Mouse (Mus musculus): ENCODE results near the gene E130218I03Rik.

GRCm38 (mm10) chr4:134222793-134223600 is 20.5 kb upstream of the E130218I03Rik start:
- TF ChIP-seq POLR2A (IDR thresholded peaks at IDR 0.05; ENCODE audit: control insufficient read depth, low read depth, low read length) (no peak), CTCF (IDR thresholded peaks at IDR 0.05; ENCODE audit: control insufficient read depth, insufficient read depth, insufficient replicate concordance, low read depth, low read length) (no peak)
